Mouse (Mus musculus) liver, adult 2 months (tissue): ENCODE results near the gene Nudt2. TPM values are rescaled to one million over a fixed set of nuclear protein-coding genes. Genes with fewer than 3 reads are reported as not detected.

Source experiments
- DNase-seq: peaks from one replicate; pipeline ENCODE4 v3.0.0-alpha.2; 2011; ENCODE audit warnings: low read depth, low spot score; ENCODE audit errors: extremely low read depth
- H3K27ac ChIP-seq: fragments of 200-500 bp; replicated peaks from 2 replicates; pipeline ENCODE4 v1.5.1; 2012; ENCODE audit warnings: low read depth, mild to moderate bottlenecking, control low read depth, inconsistent platforms, low read length; ENCODE audit not compliant: insufficient read depth
- H3K27me3 ChIP-seq: fragments of 200-500 bp; 2 replicates; pipeline ENCODE4 v1.6.1; 2012; ENCODE audit warnings: mild to moderate bottlenecking, moderate library complexity, low read length, inconsistent platforms; ENCODE audit not compliant: control insufficient read depth, insufficient read depth
- H3K36me3 ChIP-seq: fragments of 200-500 bp; 2 replicates; pipeline ENCODE4 v1.6.1; 2012; ENCODE audit warnings: low read length, inconsistent platforms; ENCODE audit not compliant: control insufficient read depth, insufficient read depth
- H3K4me1 ChIP-seq: fragments of 200-500 bp; 2 replicates; pipeline ENCODE4 v1.6.1; 2011; ENCODE audit warnings: low read length; ENCODE audit not compliant: control insufficient read depth, insufficient read depth
- H3K4me3 ChIP-seq: fragments of 200-500 bp; 2 replicates; pipeline ENCODE4 v1.5.1; 2011; ENCODE audit warnings: low read depth, mild to moderate bottlenecking, control low read depth, low read length, moderate library complexity; ENCODE audit not compliant: insufficient read depth
- H3K79me2 ChIP-seq: fragments of 200-500 bp; 2 replicates; pipeline ENCODE4 v1.6.1; 2012; ENCODE audit warnings: inconsistent platforms, mild to moderate bottlenecking, low read length, moderate library complexity; ENCODE audit not compliant: control insufficient read depth, insufficient read depth
- H3K9ac ChIP-seq: fragments of 200-500 bp; 2 replicates; pipeline ENCODE4 v1.6.1; 2012; ENCODE audit warnings: low read depth, mild to moderate bottlenecking, control low read depth, inconsistent platforms, low read length
- CTCF ChIP-seq: fragments of 200-500 bp; IDR thresholded peaks from 2 replicates; pipeline ENCODE4 v1.5.1; 2011; ENCODE audit warnings: low read depth, low read length, control low read depth
- POLR2A ChIP-seq: fragments of 200-500 bp; IDR thresholded peaks from 2 replicates; pipeline ENCODE4 v1.6.1; 2011; ENCODE audit warnings: low read length, control low read depth; ENCODE audit not compliant: insufficient read depth; ENCODE audit errors: extremely low read depth
- WGBS: fragments of 180-500 bp; shearing (Covaris S2); methylation state at CpG from one replicate; pipeline ENCODE4 v1.1.7; 2018; 5-methylcytosine and 5-hydroxymethylcytosine counted together
- polyA plus RNA-seq: library from polyadenylated mRNA; depleted of rRNA; stranded (reverse); fragments of >200 nt; gene quantifications from 2 replicates; pipeline ENCODE4 v1.2.3, GENCODE M21; 2012; rRNA removed
- total RNA-seq: library from RNA; depleted of rRNA; stranded (reverse); fragments of >200 nt; gene quantifications from 2 replicates; pipeline ENCODE4 v1.2.3, GENCODE M21; 2014; rRNA removed

Nudt2 gene
- total and polyA plus RNA-seq, 2 experiments: 18.3 to 33.9 TPM

DNA sequence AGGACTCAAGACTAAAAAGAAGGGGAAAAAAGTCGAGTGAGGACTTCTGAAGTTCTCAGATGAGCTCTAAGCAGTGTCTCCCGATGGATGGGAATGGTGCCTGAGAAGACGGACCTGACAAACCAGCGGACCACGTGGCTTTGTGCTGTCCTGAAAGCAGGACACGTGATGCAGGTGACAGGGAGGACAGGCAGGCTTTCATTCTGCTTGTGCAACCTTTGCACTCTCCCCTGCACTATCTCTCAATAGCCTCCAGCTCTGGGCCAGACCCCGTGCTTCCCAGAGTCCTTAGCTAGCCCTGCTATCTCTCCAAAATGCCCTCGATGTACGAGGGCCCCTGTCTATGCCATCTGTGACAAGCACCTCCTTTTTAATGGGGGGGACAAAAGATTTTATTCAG lies 59.9 kb downstream of the Nudt2 start:
- no peaks in the 10 kb centered on the region for H3K27me3 ChIP-seq
- no peak overlapping the region for H3K4me3 ChIP-seq
- 28% methylated on average over 9 of the region's 9 CpGs for WGBS
- no peaks in the 10 kb centered on the region for H3K79me2 ChIP-seq
- peaks cover 8% of the 10 kb centered on the region for H3K4me1 ChIP-seq
- no peaks in the 10 kb centered on the region for H3K36me3 ChIP-seq
- no peak for TF ChIP-seq POLR2A
- no peak for TF ChIP-seq CTCF
- no peak overlapping the region for H3K9ac ChIP-seq
- DNase-seq: peak; percentile 87
- no peak overlapping the region for H3K27ac ChIP-seq

DNA sequence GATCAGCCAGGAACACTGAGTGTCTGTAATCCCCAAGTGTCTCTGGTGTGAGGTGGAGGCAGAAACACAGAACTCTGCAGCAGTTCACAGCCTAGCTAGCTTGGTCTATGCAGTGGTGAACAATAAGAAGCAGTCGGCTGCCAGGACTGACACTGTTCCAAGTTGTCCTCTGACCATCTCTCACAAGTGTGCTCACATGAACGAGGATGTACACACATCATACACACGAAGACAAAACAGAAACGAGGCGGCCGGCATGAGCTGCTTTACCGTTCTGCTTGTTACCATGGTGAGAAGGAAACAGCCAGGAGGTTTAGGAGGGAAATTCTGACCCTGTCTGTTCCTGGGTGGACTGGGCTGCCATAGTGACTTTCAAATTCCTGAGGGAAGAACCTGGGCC lies 61.6 kb downstream of the Nudt2 start:
- H3K9ac ChIP-seq: no peak overlapping the region
- DNase-seq: no peak
- H3K4me3 ChIP-seq: no peak overlapping the region
- no peaks in the 10 kb centered on the region for H3K36me3 ChIP-seq
- H3K4me1 ChIP-seq: peaks cover 8% of the 10 kb centered on the region
- no peaks in the 10 kb centered on the region for H3K79me2 ChIP-seq
- TF ChIP-seq CTCF (no peak), POLR2A (no peak)
- H3K27me3 ChIP-seq: no peaks in the 10 kb centered on the region
- no peak overlapping the region for H3K27ac ChIP-seq
- WGBS: 92% methylated on average over 7 of the region's 7 CpGs

DNA sequence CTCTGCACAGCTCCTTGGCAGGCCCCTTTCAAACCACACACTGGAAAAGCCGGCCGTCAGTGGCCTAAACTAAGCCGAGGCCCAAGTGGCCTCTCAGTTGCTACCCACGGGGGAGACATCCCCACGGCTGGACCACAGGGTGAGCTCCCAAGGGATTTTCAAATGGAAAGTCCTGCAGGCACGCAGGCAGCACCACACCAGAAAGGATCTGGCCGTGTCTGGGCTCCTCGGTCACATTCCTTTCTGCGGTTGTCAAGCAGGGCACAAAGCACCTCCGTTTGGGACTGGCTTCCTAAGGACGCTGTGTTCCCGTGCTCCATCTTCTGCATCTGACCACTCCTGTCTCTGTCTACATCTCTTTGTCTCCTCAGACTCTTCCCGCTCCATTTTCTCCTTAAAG lies 62.1 kb downstream of the Nudt2 start:
- peaks cover 8% of the 10 kb centered on the region for H3K4me1 ChIP-seq
- no peak for DNase-seq
- H3K79me2 ChIP-seq: no peaks in the 10 kb centered on the region
- TF ChIP-seq CTCF: no peak
- no peak for TF ChIP-seq POLR2A
- H3K27ac ChIP-seq: no peak overlapping the region
- no peaks in the 10 kb centered on the region for H3K36me3 ChIP-seq
- no peak overlapping the region for H3K9ac ChIP-seq
- no peaks in the 10 kb centered on the region for H3K27me3 ChIP-seq
- H3K4me3 ChIP-seq: no peak overlapping the region
- 87% methylated on average over 13 of the region's 13 CpGs for WGBS

DNA sequence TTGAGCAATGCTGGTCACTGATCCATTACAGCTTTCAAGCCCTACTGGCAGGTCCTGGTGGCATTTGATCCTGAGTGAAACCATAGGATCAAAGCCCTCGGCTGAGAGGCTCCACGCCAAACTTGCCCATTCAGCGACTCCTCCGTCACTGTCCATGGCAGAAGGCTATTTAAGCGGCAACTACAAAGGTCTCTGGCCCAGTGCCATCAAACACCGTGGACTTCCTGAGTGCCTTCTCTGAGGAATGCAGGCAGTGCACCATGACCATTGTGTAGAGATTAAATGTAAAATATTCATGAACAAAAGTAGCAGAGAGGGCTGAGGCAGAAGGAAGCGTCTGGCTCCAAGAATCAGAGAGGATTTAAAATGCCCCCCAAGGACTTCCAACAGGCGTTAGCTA lies 63.0 kb downstream of the Nudt2 start:
- Histone ChIP-seq H3K79me2 (no peaks in the 10 kb centered on the region), H3K36me3 (no peaks in the 10 kb centered on the region), H3K27me3 (no peaks in the 10 kb centered on the region), H3K4me1 (peaks cover 8% of the 10 kb centered on the region), H3K9ac (no peak overlapping the region), H3K27ac (no peak overlapping the region), H3K4me3 (no peak overlapping the region)
- peak; percentile 75 for DNase-seq
- 21% methylated on average over 8 of the region's 8 CpGs for WGBS
- TF ChIP-seq POLR2A: no peak
- TF ChIP-seq CTCF: no peak

Other genes starting within 250 kb of the Nudt2 start
- gene Ubap2, start 190.0 kb upstream of the Nudt2 start, total RNA-seq: 3.0 TPM in 2 replicates
- gene Ubap2, start 190.0 kb upstream of the Nudt2 start, polyA plus RNA-seq: 19.6 and 23.0 TPM in 2 replicates
- gene Dcaf12, start 150.3 kb upstream of the Nudt2 start, total RNA-seq: 10.2 and 13.4 TPM in 2 replicates
- gene Dcaf12, start 150.3 kb upstream of the Nudt2 start, polyA plus RNA-seq: 13.1 and 14.8 TPM in 2 replicates
- 15.5 and 17.7 TPM in 2 replicates for gene Ubap1, start 116.2 kb upstream of the Nudt2 start, total RNA-seq
- gene Ubap1, start 116.2 kb upstream of the Nudt2 start, polyA plus RNA-seq: 39.3 and 45.0 TPM in 2 replicates
- gene Kif24, start 264 bp upstream of the Nudt2 start, total RNA-seq: 0.37 and 0.94 TPM in 2 replicates
- gene Kif24, start 264 bp upstream of the Nudt2 start, polyA plus RNA-seq: 0.27 and 0.43 TPM in 2 replicates
- 15.9 and 21.7 TPM in 2 replicates for gene AI464131, start 37.9 kb downstream of the Nudt2 start, total RNA-seq
- 27.9 and 28.9 TPM in 2 replicates for gene AI464131, start 37.9 kb downstream of the Nudt2 start, polyA plus RNA-seq
- not detected in 2 replicates for gene 1110017D15Rik, start 52.2 kb downstream of the Nudt2 start, total RNA-seq
- gene 1110017D15Rik, start 52.2 kb downstream of the Nudt2 start, polyA plus RNA-seq: 0.24 TPM in 1 of 2 replicates, not detected in the other
- 1.5 and 3.2 TPM in 2 replicates for gene Fam219a, start 104.4 kb downstream of the Nudt2 start, total RNA-seq
- gene Fam219a, start 104.4 kb downstream of the Nudt2 start, polyA plus RNA-seq: 4.8 and 6.5 TPM in 2 replicates
- 0.18 and 1.2 TPM in 2 replicates for gene Dnaic1, start 104.6 kb downstream of the Nudt2 start, total RNA-seq
- gene Dnaic1, start 104.6 kb downstream of the Nudt2 start, polyA plus RNA-seq: 0.78 and 2.3 TPM in 2 replicates
- gene Enho, start 175.2 kb downstream of the Nudt2 start, total RNA-seq: 26.4 and 42.8 TPM in 2 replicates
- gene Enho, start 175.2 kb downstream of the Nudt2 start, polyA plus RNA-seq: 51.1 and 114 TPM in 2 replicates
- gene Cntfr, start 231.9 kb downstream of the Nudt2 start, total RNA-seq: 0.74 and 0.87 TPM in 2 replicates
- 1.8 and 2.3 TPM in 2 replicates for gene Cntfr, start 231.9 kb downstream of the Nudt2 start, polyA plus RNA-seq
- gene Il11ra1, start 234.8 kb downstream of the Nudt2 start, total RNA-seq: 38.6 and 42.4 TPM in 2 replicates
- gene Il11ra1, start 234.8 kb downstream of the Nudt2 start, polyA plus RNA-seq: 129 and 155 TPM in 2 replicates
- gene Rpp25l, start 248.4 kb downstream of the Nudt2 start, total RNA-seq: 20.5 and 21.4 TPM in 2 replicates
- 59.1 and 60.6 TPM in 2 replicates for gene Rpp25l, start 248.4 kb downstream of the Nudt2 start, polyA plus RNA-seq